Mouse (Mus musculus): Measurements from ENCODE around the gene 2310022A10Rik. TPM values are rescaled to one million over a fixed set of nuclear protein-coding genes. Genes with fewer than 3 reads are reported as not detected.

The 2310022A10Rik gene
- polyA plus RNA-seq (2014; fragmentation: Illumina TruSeq; extraction: RNeasy Lipid Tissue Mini Kit (QIAGEN cat#74804); ENCODE audit: low replicate concordance) = 2.2 TPM

GRCm38 (mm10) chr7:27552931-27553513 lies at the start of gene 2310022A10Rik, which contains the start of gene Pld3:
Gene 2310022A10Rik (plus strand): TSS chr7:27553233.
Gene Pld3 (minus strand): TSS chr7:27553218.

GRCm38 (mm10) chr7:27522967-27523366 lies 30.1 kb upstream of the 2310022A10Rik start, which contains the start of gene Hipk4:
Gene Hipk4 (plus strand): TSS chr7:27523267.

GRCm38 (mm10) chr7:27591266-27592216 lies 38.5 kb downstream of the 2310022A10Rik start, which contains the start of gene Akt2:
Gene Akt2 (plus strand): TSS chr7:27591552.

Other genes starting within 250 kb of the 2310022A10Rik start
- not detected for gene Ltbp4, start 215.5 kb upstream of the 2310022A10Rik start, polyA plus RNA-seq (2014; fragmentation: Illumina TruSeq; extraction: RNeasy Lipid Tissue Mini Kit (QIAGEN cat#74804); ENCODE audit: low replicate concordance)
- not detected for gene Shkbp1, start 197.2 kb upstream of the 2310022A10Rik start, polyA plus RNA-seq (2014; fragmentation: Illumina TruSeq; extraction: RNeasy Lipid Tissue Mini Kit (QIAGEN cat#74804); ENCODE audit: low replicate concordance)
- gene Gm20479, start 195.8 kb upstream of the 2310022A10Rik start, polyA plus RNA-seq (2014; fragmentation: Illumina TruSeq; extraction: RNeasy Lipid Tissue Mini Kit (QIAGEN cat#74804); ENCODE audit: low replicate concordance) = not detected
- not detected for gene Sptbn4, start 105.5 kb upstream of the 2310022A10Rik start, polyA plus RNA-seq (2014; fragmentation: Illumina TruSeq; extraction: RNeasy Lipid Tissue Mini Kit (QIAGEN cat#74804); ENCODE audit: low replicate concordance)
- not detected for gene Blvrb, start 105.3 kb upstream of the 2310022A10Rik start, polyA plus RNA-seq (2014; fragmentation: Illumina TruSeq; extraction: RNeasy Lipid Tissue Mini Kit (QIAGEN cat#74804); ENCODE audit: low replicate concordance)
- 1.2 TPM for gene Sertad3, start 79.5 kb upstream of the 2310022A10Rik start, polyA plus RNA-seq (2014; fragmentation: Illumina TruSeq; extraction: RNeasy Lipid Tissue Mini Kit (QIAGEN cat#74804); ENCODE audit: low replicate concordance)
- 0.71 TPM for gene Sertad1, start 66.3 kb upstream of the 2310022A10Rik start, polyA plus RNA-seq (2014; fragmentation: Illumina TruSeq; extraction: RNeasy Lipid Tissue Mini Kit (QIAGEN cat#74804); ENCODE audit: low replicate concordance)
- gene Prx, start 53.9 kb upstream of the 2310022A10Rik start, polyA plus RNA-seq (2014; fragmentation: Illumina TruSeq; extraction: RNeasy Lipid Tissue Mini Kit (QIAGEN cat#74804); ENCODE audit: low replicate concordance) = not detected
- 0.15 TPM for gene Hipk4, start 30.0 kb upstream of the 2310022A10Rik start, polyA plus RNA-seq (2014; fragmentation: Illumina TruSeq; extraction: RNeasy Lipid Tissue Mini Kit (QIAGEN cat#74804); ENCODE audit: low replicate concordance)
- not detected for gene Pld3, start within 50 bp of the 2310022A10Rik start, polyA plus RNA-seq (2014; fragmentation: Illumina TruSeq; extraction: RNeasy Lipid Tissue Mini Kit (QIAGEN cat#74804); ENCODE audit: low replicate concordance)
- gene Akt2, start 38.3 kb downstream of the 2310022A10Rik start, polyA plus RNA-seq (2014; fragmentation: Illumina TruSeq; extraction: RNeasy Lipid Tissue Mini Kit (QIAGEN cat#74804); ENCODE audit: low replicate concordance) = 2.2 TPM
- not detected for gene Ttc9b, start 100.7 kb downstream of the 2310022A10Rik start, polyA plus RNA-seq (2014; fragmentation: Illumina TruSeq; extraction: RNeasy Lipid Tissue Mini Kit (QIAGEN cat#74804); ENCODE audit: low replicate concordance)
- gene Map3k10, start 121.4 kb downstream of the 2310022A10Rik start, polyA plus RNA-seq (2014; fragmentation: Illumina TruSeq; extraction: RNeasy Lipid Tissue Mini Kit (QIAGEN cat#74804); ENCODE audit: low replicate concordance) = not detected
- gene Zfp607b, start 136.1 kb downstream of the 2310022A10Rik start, polyA plus RNA-seq (2014; fragmentation: Illumina TruSeq; extraction: RNeasy Lipid Tissue Mini Kit (QIAGEN cat#74804); ENCODE audit: low replicate concordance) = 1.2 TPM
- 16.3 TPM for gene Zfp60, start 178.2 kb downstream of the 2310022A10Rik start, polyA plus RNA-seq (2014; fragmentation: Illumina TruSeq; extraction: RNeasy Lipid Tissue Mini Kit (QIAGEN cat#74804); ENCODE audit: low replicate concordance)

Data from small intestine, adult 10 weeks (tissue).